ENCODE assay signal across 21 mouse cellular contexts in genomic region chr3:123104325-123104724, GRCm38 (mm10).
DNase-seq lines count a peak whose midpoint lies in the region; ATAC-seq lines count a peak whose summit lies in the region.
"Had no signal": no experiment of that assay in that cellular context is flagged by ENCODE, and none has a peak within 500 bp of the region (broad histone marks: within the 10 kb centered on the region; RNA-seq: fewer than 3 reads in every experiment).

No protein-coding gene starts in this region.

- no peak overlapping the region for H3K27ac ChIP-seq in liver, embryonic 16.5 days (ENCODE audit: low read length)
- H3K27ac ChIP-seq: embryonic facial prominence, embryonic 15.5 days; forebrain, embryonic 12.5 days; hindbrain, embryonic 14.5 days had no signal

- ATAC-seq in liver, embryonic 16.5 days (ENCODE audit: low read depth) = peak; percentile 91
- ATAC-seq: midbrain, embryonic 16.5 days had no signal

- WGBS in liver, embryonic 16.5 days (ENCODE audit: insufficient replicate concordance) = 59% methylated on average over 6 of the region's 6 CpGs

- DNase-seq in gastrocnemius, adult 18-20 months (ENCODE audit: low spot score) = peak; percentile 38
- DNase-seq in gastrocnemius, postnatal 14 days = no peak
- DNase-seq in 3T3-L1 (ENCODE audit: low read depth, low spot score) = peak; percentile 54
- DNase-seq in adrenal gland, postnatal 36 days = peak; percentile 27 to 52
- DNase-seq in urinary bladder, postnatal 14 days (ENCODE audit: low spot score) = no peak
- DNase-seq in lung, adult 18-20 months = no peak
- DNase-seq in yolk sac, embryonic 10.5 days (ENCODE audit: low spot score) = no peak
- DNase-seq: cerebellum, adult 11-12 months; cerebellum, postnatal 14 days; heart, postnatal 14 days; kidney, postnatal 36 days; layer of hippocampus, adult 9-11 months; lung, embryonic 14.5 days; lung, postnatal 36 days; right cerebral cortex, postnatal 25 days had no signal

- no peaks in the 10 kb centered on the region for H3K27me3 ChIP-seq in liver, embryonic 16.5 days (ENCODE audit: control insufficient read depth, insufficient read depth, low read depth, low read length)
- H3K27me3 ChIP-seq: embryonic facial prominence, embryonic 15.5 days; forebrain, embryonic 12.5 days; heart, embryonic 12.5 days had no signal

- H3K36me3 ChIP-seq in liver, embryonic 16.5 days (ENCODE audit: control insufficient read depth, insufficient read depth) = no peaks in the 10 kb centered on the region
- H3K36me3 ChIP-seq: embryonic facial prominence, embryonic 15.5 days; forebrain, embryonic 12.5 days; heart, embryonic 12.5 days had no signal

- H3K4me2 ChIP-seq in liver, embryonic 16.5 days (ENCODE audit: low read depth, low read length) = no peak overlapping the region
- H3K4me2 ChIP-seq: embryonic facial prominence, embryonic 15.5 days; forebrain, embryonic 12.5 days; heart, embryonic 12.5 days; hindbrain, embryonic 14.5 days; lung, embryonic 14.5 days had no signal

- H3K4me3 ChIP-seq in liver, embryonic 16.5 days (ENCODE audit: low read depth, low read length) = no peak overlapping the region
- H3K4me3 ChIP-seq: embryonic facial prominence, embryonic 15.5 days; forebrain, embryonic 12.5 days; heart, embryonic 12.5 days had no signal

- H3K4me1 ChIP-seq in liver, embryonic 16.5 days (ENCODE audit: control insufficient read depth, low read depth, low read length) = no peaks in the 10 kb centered on the region
- H3K4me1 ChIP-seq: forebrain, embryonic 12.5 days had no signal

- no peaks in the 10 kb centered on the region for H3K9me3 ChIP-seq in liver, embryonic 16.5 days (replicated peaks; ENCODE audit: control insufficient read depth, low read length)
- H3K9me3 ChIP-seq: embryonic facial prominence, embryonic 15.5 days; forebrain, embryonic 12.5 days; heart, embryonic 12.5 days had no signal

- H3K9ac ChIP-seq in liver, embryonic 16.5 days (ENCODE audit: low read depth, low read length) = no peak overlapping the region
- H3K9ac ChIP-seq: embryonic facial prominence, embryonic 15.5 days; forebrain, embryonic 12.5 days; heart, embryonic 12.5 days; hindbrain, embryonic 14.5 days; lung, embryonic 14.5 days had no signal

- intact Hi-C loops in gastrocnemius, postnatal 14 days (cut with DNase I; ENCODE audit: low total_unique reads) = loop anchor here (5.0 to 10.0 kb wide), 2 partner anchors 130 to 162 kb away; no protein-coding TSS in a partner anchor

Comparison
In these comparisons a context has a peak if more than half of its experiments do, and no peak if none do; other contexts are left out.
1. DNase-seq: peak in gastrocnemius, adult 18-20 months (single experiment), 3T3-L1 (single experiment) and adrenal gland, postnatal 36 days (2 of 2); none in gastrocnemius, postnatal 14 days (single experiment), urinary bladder, postnatal 14 days (single experiment), lung, adult 18-20 months (0 of 2) and yolk sac, embryonic 10.5 days (single experiment).